24 mouse cellular contexts compared by ENCODE assay signal in the genomic region with DNA sequence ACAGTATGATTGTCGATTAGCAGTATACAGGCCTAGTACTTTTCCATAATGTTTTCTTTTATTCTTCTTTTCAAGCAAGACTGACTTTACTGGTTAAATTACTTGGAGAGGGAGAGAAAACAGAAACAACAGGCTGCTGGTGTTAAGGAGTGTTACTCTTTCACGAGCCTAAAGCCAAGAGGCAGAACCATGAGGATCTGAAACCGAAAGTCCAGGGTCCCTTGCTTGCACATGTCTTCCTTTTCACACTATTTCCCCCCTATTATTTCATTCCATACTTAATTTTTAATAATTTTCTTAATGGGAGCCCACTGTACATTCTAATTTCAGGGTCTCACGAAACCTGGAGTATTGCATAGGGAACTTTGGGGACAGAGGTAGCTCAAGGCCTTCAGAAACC.
DNase-seq lines count a peak whose midpoint lies in the region; ATAC-seq and TF ChIP-seq lines count a peak whose summit lies in the region.
"Had no signal": no experiment of that assay in that cellular context is flagged by ENCODE, and none has a peak within 500 bp of the region (broad histone marks: within the 10 kb centered on the region; RNA-seq: fewer than 3 reads in every experiment).

No protein-coding gene starts in this region.

- no peak overlapping the region for H3K27ac ChIP-seq in spleen, adult 2 months (ENCODE audit: insufficient read depth, low read length)
- H3K27ac ChIP-seq: embryonic facial prominence, embryonic 12.5 days; embryonic facial prominence, embryonic 15.5 days; gastrocnemius, adult 2 months; heart, embryonic 13.5 days; hindbrain, embryonic 14.5 days; hindbrain, postnatal 0 days had no signal

- peak; percentile 70 for ATAC-seq in megakaryocyte, adult 5-6 weeks (ENCODE audit: poor library complexity, severe bottlenecking)
- ATAC-seq: forebrain, embryonic 14.5 days; forebrain, postnatal 0 days; hindbrain, postnatal 0 days had no signal

- H3K36me3 ChIP-seq in spleen, adult 2 months (ENCODE audit: control insufficient read depth, insufficient read depth, low read length), result no peaks in the 10 kb centered on the region
- H3K36me3 ChIP-seq: embryonic facial prominence, embryonic 12.5 days; embryonic facial prominence, embryonic 15.5 days; G1E; heart, embryonic 13.5 days had no signal

- TF ChIP-seq CTCF in spleen, adult 2 months (IDR thresholded peaks at IDR 0.05; ENCODE audit: extremely low read depth, insufficient read depth, insufficient read length, insufficient replicate concordance), result no peak

- H3K4me1 ChIP-seq in spleen, adult 2 months (ENCODE audit: control insufficient read depth, insufficient read depth, insufficient read length), result peaks cover 17% of the 10 kb centered on the region
- H3K4me1 ChIP-seq: embryonic facial prominence, embryonic 12.5 days had no signal

- 56% methylated on average over 4 of the region's 4 CpGs for WGBS in spleen, adult 2 months

- no peaks in the 10 kb centered on the region for H3K27me3 ChIP-seq in spleen, adult 2 months (ENCODE audit: control insufficient read depth, insufficient read depth, low read length)
- H3K27me3 ChIP-seq: embryonic facial prominence, embryonic 12.5 days; embryonic facial prominence, embryonic 15.5 days had no signal

- peak; percentile 28 to 37 for DNase-seq in spleen, adult 2 months (ENCODE audit: low read depth in 1 of 2, low spot score in 2 of 2)
- DNase-seq in spleen, postnatal 10 days (ENCODE audit: low spot score in 2 of 2), result no peak
- DNase-seq in B cell, adult 2 months, result peak; percentile 56 to 57
- DNase-seq in left cerebral cortex, adult 18-20 months (ENCODE audit: low spot score in 2 of 2), result no peak
- no peak for DNase-seq in MN1 (ENCODE audit: low spot score)
- no peak for DNase-seq in cerebellum, adult 11-12 months
- DNase-seq: adrenal gland, adult 2 months; adrenal gland, postnatal 14 days; cerebellum, adult 18-20 months; cerebellum, adult 9-10 months; cerebellum, postnatal 14 days; forebrain, postnatal 0 days; gastrocnemius, adult 2 months; gastrocnemius, postnatal 14 days; heart, adult 18-20 months; heart, postnatal 14 days had no signal

- no peak overlapping the region for H3K4me3 ChIP-seq in spleen, adult 2 months (ENCODE audit: extremely low read depth, insufficient read depth, insufficient read length)
- H3K4me3 ChIP-seq: embryonic facial prominence, embryonic 12.5 days; embryonic facial prominence, embryonic 15.5 days; gastrocnemius, adult 2 months; heart, embryonic 13.5 days had no signal

- no peak for TF ChIP-seq POLR2A in spleen, adult 2 months (IDR thresholded peaks at IDR 0.05; ENCODE audit: low read depth, low read length)

Comparison
In these comparisons a context has a peak if more than half of its experiments do, and no peak if none do; other contexts are left out.
1. DNase-seq: peak in spleen, adult 2 months (2 of 2) and B cell, adult 2 months (2 of 2); none in spleen, postnatal 10 days (0 of 2), left cerebral cortex, adult 18-20 months (0 of 2), MN1 (single experiment) and cerebellum, adult 11-12 months (single experiment).